Comparison of ENCODE assay signal across 8 mouse cellular contexts in genomic region chr3:51364703-51365516, GRCm38 (mm10). TPM values are rescaled to one million over a fixed set of nuclear protein-coding genes. Genes with fewer than 3 reads are reported as not detected.
DNase-seq lines count a peak whose midpoint lies in the region; ATAC-seq and TF ChIP-seq lines count a peak whose summit lies in the region.

No protein-coding gene starts in this region.

- H3K4me3 ChIP-seq in hindbrain, embryonic 12.5 days: peak overlapping the region; percentile 36
- peak overlapping the region; percentile 30 for H3K4me3 ChIP-seq in lung, postnatal 0 days (ENCODE audit: low read depth, low read length)
- peak overlapping the region; percentile 24 for H3K4me3 ChIP-seq in thymus, adult 2 months (ENCODE audit: control insufficient read depth, insufficient read depth, low read length)

- ATAC-seq in Patski: peak; percentile 89
- ATAC-seq in hindbrain, embryonic 12.5 days (ENCODE audit: low FRiP score): peak; percentile 91
- peak; percentile 92 for ATAC-seq in lung, postnatal 0 days

- POLR2A ChIA-PET in Patski (lab: Charles Lee): interaction anchor here (0.6 to 1.4 kb wide), 4 partner anchors 11 to 68 kb away, joined by 3 read pairs; no protein-coding TSS in a partner anchor

- no peaks in the 10 kb centered on the region for H3K36me3 ChIP-seq in hindbrain, embryonic 12.5 days
- H3K36me3 ChIP-seq in lung, postnatal 0 days (ENCODE audit: insufficient read depth, low read length): no peaks in the 10 kb centered on the region
- no peaks in the 10 kb centered on the region for H3K36me3 ChIP-seq in thymus, adult 2 months (ENCODE audit: control insufficient read depth, insufficient read depth, low read length)

- peak overlapping the region; percentile 67 for H3K4me2 ChIP-seq in hindbrain, embryonic 12.5 days (replicated peaks)
- peak overlapping the region; percentile 70 for H3K4me2 ChIP-seq in lung, postnatal 0 days (replicated peaks; ENCODE audit: low read depth, low read length)

- in situ Hi-C loops in Patski (cut with MboI; ENCODE audit: low pct_unique_long_range_greater_than_20kb): loop anchor here (5.0 kb wide), 1 partner anchor 78 kb away; no protein-coding TSS in a partner anchor

- DNase-seq in Patski (ENCODE audit: low read depth, low spot score): peak; percentile 48
- DNase-seq in cerebellum, postnatal 14 days: peak; percentile 85 to 88
- peak; percentile 77 to 79 for DNase-seq in frontal cortex, postnatal 10 days (ENCODE audit: low spot score in 2 of 2)
- peak; percentile 76 to 90 for DNase-seq in layer of hippocampus, postnatal 14 days (ENCODE audit: low spot score in 2 of 2)
- peak; percentile 93 for DNase-seq in lung, postnatal 0 days (ENCODE audit: low spot score)
- DNase-seq in ovary, postnatal 10 days (ENCODE audit: low spot score): peak; percentile 41
- DNase-seq in thymus, adult 2 months: peak; percentile 78

- TF ChIP-seq POLR2A in thymus, adult 2 months (IDR thresholded peaks at IDR 0.05; ENCODE audit: control insufficient read depth, extremely low read depth, insufficient read depth, low read length, poor library complexity): no peak

- TF ChIP-seq CTCF in Patski (IDR thresholded peaks at IDR 0.05): peak; percentile 97
- peak; percentile 93 for TF ChIP-seq CTCF in lung, postnatal 0 days (IDR thresholded peaks at IDR 0.05)
- TF ChIP-seq CTCF in thymus, adult 2 months (IDR thresholded peaks at IDR 0.05; ENCODE audit: borderline replicate concordance, control insufficient read depth, extremely low read depth, insufficient read depth, low read length, poor library complexity): peak; percentile 72; the same call in 1 of the 2 replicates

- H3K27me3 ChIP-seq in Patski: no peaks in the 10 kb centered on the region
- H3K27me3 ChIP-seq in hindbrain, embryonic 12.5 days: peaks cover 20% of the 10 kb centered on the region
- H3K27me3 ChIP-seq in lung, postnatal 0 days (replicated peaks; ENCODE audit: insufficient read depth, low read length): no peaks in the 10 kb centered on the region
- no peaks in the 10 kb centered on the region for H3K27me3 ChIP-seq in thymus, adult 2 months (ENCODE audit: control insufficient read depth, insufficient read depth, low read length)

- no peaks in the 10 kb centered on the region for H3K9me3 ChIP-seq in hindbrain, embryonic 12.5 days (replicated peaks)
- H3K9me3 ChIP-seq in lung, postnatal 0 days (ENCODE audit: low read length): no peaks in the 10 kb centered on the region

- TF ChIP-seq EP300 in lung, postnatal 0 days (IDR thresholded peaks at IDR 0.05): no peak

- H3K27ac ChIP-seq in hindbrain, embryonic 12.5 days: no peak overlapping the region
- 0 out of 2 replicates have a peak overlapping the region, but pooled peaks have one; percentile 20 for H3K27ac ChIP-seq in lung, postnatal 0 days (ENCODE audit: low read length)
- H3K27ac ChIP-seq in thymus, adult 2 months (ENCODE audit: control insufficient read depth, insufficient read depth, low read length): no peak overlapping the region

- WGBS in hindbrain, embryonic 12.5 days: 6% methylated on average over 31 of the region's 31 CpGs
- WGBS in lung, postnatal 0 days: 6% methylated on average over 31 of the region's 31 CpGs
- 11% methylated on average over 31 of the region's 31 CpGs for WGBS in thymus, adult 2 months

- CTCF ChIA-PET in Patski (lab: Charles Lee): interaction anchor here (0.9 to 4.3 kb wide), 21 partner anchors 10 to 168 kb away, joined by 3 to 33 read pairs (median 7); partner anchors contain the start of gene Ndufc1

- peaks cover 7% of the 10 kb centered on the region for H3K4me1 ChIP-seq in hindbrain, embryonic 12.5 days
- H3K4me1 ChIP-seq in lung, postnatal 0 days (ENCODE audit: insufficient read depth, low read depth, low read length): no peaks in the 10 kb centered on the region
- peaks cover 2% of the 10 kb centered on the region; the same call in 1 of the 2 replicates for H3K4me1 ChIP-seq in thymus, adult 2 months (replicated peaks; ENCODE audit: control insufficient read depth, insufficient read depth, low read length)

- H3K9ac ChIP-seq in hindbrain, embryonic 12.5 days: peak overlapping the region; percentile 29
- no peak overlapping the region for H3K9ac ChIP-seq in lung, postnatal 0 days (replicated peaks; ENCODE audit: low read depth)

RNA-seq across cellular contexts. Expression of gene Elf2, which starts 24.4 kb away (rescaled TPM):
- polyA plus RNA-seq in Patski (2021): 69.6 TPM
- 41.4 and 46.7 TPM in 2 replicates for polyA plus RNA-seq in hindbrain, embryonic 12.5 days (2016; fragmentation: Nextera tagmentation; extraction: Ambion mirVana)
- 10 to 100 TPM; 33.6 to 39.0 TPM for total RNA-seq in layer of hippocampus, postnatal 14 days (2021)
- polyA plus RNA-seq in lung, postnatal 0 days (2015; fragmentation: Nextera tagmentation; extraction: Ambion mirVana): 55.8 and 62.6 TPM in 2 replicates
- 85.0 and 106 TPM in 2 replicates for polyA plus RNA-seq in thymus, adult 2 months (2012; rRNA removed)

RNA-seq across cellular contexts. Expression of gene Mgarp, which starts 31.6 kb away (rescaled TPM):
- 0.85 TPM for polyA plus RNA-seq in Patski (2021)
- 5.0 and 5.3 TPM in 2 replicates for polyA plus RNA-seq in hindbrain, embryonic 12.5 days (2016; fragmentation: Nextera tagmentation; extraction: Ambion mirVana)
- not detected for total RNA-seq in layer of hippocampus, postnatal 14 days (2021)
- polyA plus RNA-seq in lung, postnatal 0 days (2015; fragmentation: Nextera tagmentation; extraction: Ambion mirVana): not detected in 2 replicates
- 0.18 and 0.22 TPM in 2 replicates for polyA plus RNA-seq in thymus, adult 2 months (2012; rRNA removed)

RNA-seq across cellular contexts. Expression of gene Ndufc1, which starts 43.9 kb away (rescaled TPM):
- polyA plus RNA-seq in Patski (2021): 652 TPM
- polyA plus RNA-seq in hindbrain, embryonic 12.5 days (2016; fragmentation: Nextera tagmentation; extraction: Ambion mirVana): 692 and 752 TPM in 2 replicates
- total RNA-seq in layer of hippocampus, postnatal 14 days (2021): 100 to 1,000 TPM; 357 to 360 TPM
- 498 and 517 TPM in 2 replicates for polyA plus RNA-seq in lung, postnatal 0 days (2015; fragmentation: Nextera tagmentation; extraction: Ambion mirVana)
- polyA plus RNA-seq in thymus, adult 2 months (2012; rRNA removed): 152 and 169 TPM in 2 replicates

RNA-seq across cellular contexts. Expression of gene Naa15, which starts 50.0 kb away (rescaled TPM):
- polyA plus RNA-seq in Patski (2021): 65.0 TPM
- polyA plus RNA-seq in hindbrain, embryonic 12.5 days (2016; fragmentation: Nextera tagmentation; extraction: Ambion mirVana): 68.1 and 69.0 TPM in 2 replicates
- total RNA-seq in layer of hippocampus, postnatal 14 days (2021): 10 to 100 TPM; 41.8 to 46.9 TPM
- 12.7 and 16.9 TPM in 2 replicates for polyA plus RNA-seq in lung, postnatal 0 days (2015; fragmentation: Nextera tagmentation; extraction: Ambion mirVana)
- 6.0 and 6.7 TPM in 2 replicates for polyA plus RNA-seq in thymus, adult 2 months (2012; rRNA removed)

Comparison
In these comparisons a context has a peak if more than half of its experiments do, and no peak if none do; other contexts are left out.
1. DNase-seq: peak in every context shown above with its lines; median percentile 93 in lung, postnatal 0 days; 86 in cerebellum, postnatal 14 days; 83 in layer of hippocampus, postnatal 14 days; 78 in frontal cortex, postnatal 10 days; 78 in thymus, adult 2 months; 48 in Patski; 41 in ovary, postnatal 10 days.